Mouse (Mus musculus) brain, adult 2 months (tissue): Measurements from ENCODE around the gene Sorcs2.
"Not testable (repeated sequence)": the region's sequence is repeated elsewhere in the genome, so short reads cannot be mapped to it uniquely, and the experiment has no call there.

Experiments
- DNase-seq: peaks from one replicate; pipeline ENCODE4 v3.0.0; 2011; ENCODE audit warnings: low read depth, low spot score

Sorcs2 gene

DNA sequence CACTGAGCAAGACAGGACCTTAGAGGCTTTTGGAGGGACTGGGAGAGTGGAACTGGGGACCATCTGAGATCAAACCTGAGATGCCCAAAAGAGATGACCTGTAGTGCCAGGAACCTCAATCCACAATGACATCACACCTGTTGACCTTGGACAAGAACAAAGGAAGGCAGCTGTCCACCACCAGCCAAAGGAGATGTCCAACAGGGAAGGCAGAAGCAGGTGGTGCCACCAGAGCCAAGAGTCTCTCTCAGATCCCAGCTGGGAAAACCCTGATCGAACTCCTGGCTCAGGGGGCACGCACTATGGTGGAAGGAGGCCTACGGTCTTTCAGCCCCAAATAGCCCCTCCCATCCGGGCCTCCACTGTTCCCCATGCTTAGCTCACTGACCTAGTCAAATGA lies 6.2 kb downstream of the Sorcs2 start:
- DNase-seq = no peak

DNA sequence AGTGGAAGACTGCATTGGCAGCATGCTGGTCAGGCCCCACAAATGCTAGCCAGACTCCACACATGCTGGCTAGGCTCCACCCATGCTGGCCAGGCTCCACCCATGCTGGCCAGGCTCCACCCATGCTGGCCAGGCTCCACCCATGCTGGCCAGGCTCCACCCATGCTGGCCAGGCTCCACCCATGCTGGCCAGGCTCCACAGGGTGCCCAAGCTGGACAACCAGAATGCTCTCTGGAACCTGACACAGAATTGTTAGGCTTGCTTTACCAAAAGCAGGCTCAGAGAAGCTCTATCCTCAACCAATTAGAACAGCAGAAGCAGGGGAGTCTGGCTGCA lies 7.4 kb downstream of the Sorcs2 start:
- not testable (repeated sequence) for DNase-seq

DNA sequence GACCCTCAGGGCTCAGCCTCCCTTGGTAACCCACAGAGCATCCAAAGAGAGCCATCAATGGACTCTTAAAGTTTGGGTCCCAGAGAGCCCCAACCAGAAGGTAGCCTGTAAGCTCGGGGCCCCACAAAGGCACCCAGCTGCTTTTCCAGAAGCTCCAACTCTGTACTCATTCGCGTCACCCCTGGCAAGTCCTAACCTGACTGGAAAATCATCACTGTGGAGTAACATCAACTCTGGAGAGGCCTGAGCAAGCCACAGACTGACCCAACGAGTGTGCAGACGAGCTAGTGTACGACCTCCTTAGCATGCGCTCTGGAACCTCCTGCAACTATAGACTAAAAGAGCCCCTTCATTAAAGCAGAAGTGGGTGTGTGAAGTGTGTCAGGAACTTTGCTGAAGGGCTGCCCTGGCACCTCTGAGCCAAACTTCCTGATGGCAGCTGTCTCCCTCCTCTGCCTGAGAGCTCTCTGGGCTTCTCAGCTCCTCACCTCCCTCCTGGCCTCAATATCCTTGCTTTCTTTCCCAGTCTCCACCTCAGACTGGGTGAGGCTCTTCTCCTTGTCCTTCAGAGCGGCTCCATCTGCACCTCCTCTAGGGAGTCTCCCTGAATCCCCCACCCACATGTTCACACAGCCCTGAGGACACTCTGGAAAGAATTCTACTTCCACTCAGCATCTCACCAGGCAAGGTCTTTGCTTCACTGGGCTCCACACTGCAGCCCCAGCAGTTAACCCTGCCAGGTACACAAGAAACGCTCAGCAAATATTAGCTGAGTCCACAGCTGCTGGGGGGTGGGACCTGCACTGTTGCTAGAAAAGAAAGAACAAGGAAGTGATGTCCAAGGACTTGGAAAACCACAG lies 8.0 kb downstream of the Sorcs2 start:
- no peak for DNase-seq

DNA sequence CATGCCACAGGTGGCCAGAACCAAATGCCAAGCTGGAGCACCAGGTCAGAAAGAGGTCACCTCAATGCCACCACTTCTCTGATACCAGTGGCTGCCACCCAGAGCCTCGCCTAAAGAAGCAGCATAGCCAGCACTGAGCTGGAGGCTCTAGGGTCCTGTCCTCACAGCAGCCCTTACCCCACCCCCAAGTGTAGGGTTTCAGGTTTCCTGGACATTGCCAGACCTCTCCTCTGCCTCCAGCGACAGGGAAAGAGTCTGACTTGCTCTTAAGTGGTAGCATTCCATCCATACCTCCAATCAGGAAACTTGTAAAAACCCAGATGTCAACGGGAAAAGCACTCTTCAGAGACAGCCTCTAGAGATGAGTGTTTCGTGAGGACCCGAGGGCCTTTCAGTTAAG lies 12.9 kb downstream of the Sorcs2 start:
- DNase-seq = no peak

DNA sequence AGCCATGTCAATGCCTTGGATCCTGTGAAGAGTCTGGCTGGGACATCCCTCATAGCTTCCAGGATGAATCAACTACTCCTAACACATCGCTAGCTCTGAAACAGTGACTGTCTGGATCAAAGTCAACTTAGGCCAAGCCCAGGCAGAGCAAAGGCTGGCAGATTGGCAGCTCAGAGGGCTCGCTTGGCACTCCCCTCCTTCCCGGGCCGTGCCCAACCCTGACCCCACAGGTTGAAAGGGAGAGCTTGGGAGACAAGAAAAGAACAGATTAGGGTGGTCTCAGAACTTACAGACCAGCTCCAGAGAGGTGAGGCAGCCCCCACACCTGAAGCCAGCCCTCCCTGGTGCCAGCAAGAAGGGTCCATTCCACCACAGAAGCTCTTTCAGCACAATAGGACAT lies 14.5 kb downstream of the Sorcs2 start:
- no peak for DNase-seq

DNA sequence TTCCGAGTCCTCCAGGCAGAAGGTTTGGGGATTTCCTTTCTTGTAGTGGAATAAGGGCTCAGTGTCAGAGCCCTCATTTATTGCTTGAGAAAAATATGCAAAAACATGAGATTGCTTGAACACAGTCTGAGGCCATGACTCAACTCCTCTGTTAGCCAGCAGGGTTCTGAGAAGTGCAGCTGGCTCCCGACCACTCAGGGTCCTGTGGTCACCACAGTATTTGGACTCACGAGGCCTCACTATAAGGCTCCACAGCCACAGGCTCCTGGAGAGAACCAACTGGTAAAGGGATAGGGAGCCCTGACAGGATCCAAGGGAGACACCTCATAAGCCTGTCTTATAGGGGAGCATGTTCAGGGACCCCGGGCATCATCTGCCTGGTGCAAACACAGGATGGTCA lies 15.2 kb downstream of the Sorcs2 start:
- no peak for DNase-seq

DNA sequence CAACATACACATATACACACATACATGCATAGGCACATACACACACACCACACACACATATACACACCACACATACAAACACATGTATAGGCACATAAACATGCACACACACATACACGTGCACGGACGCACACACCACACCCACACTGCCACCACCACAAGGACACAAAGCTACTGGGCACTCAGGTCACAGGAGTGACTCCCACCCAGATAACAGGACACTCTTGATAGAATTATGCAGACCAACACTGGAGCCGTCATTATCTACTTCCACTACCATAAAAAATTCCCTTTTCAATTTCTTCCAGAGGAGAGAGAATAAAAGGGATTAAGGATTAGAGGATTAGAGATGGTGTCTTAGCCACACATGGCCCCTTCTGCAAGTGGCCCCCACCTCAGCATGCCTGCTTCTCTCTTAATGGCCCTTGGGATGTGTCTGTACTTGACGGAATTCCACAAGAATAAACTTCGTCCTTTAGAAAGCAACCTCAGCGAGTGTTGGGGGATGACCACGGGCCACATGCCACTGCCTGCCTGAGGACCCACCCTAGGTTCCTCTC lies 15.7 kb downstream of the Sorcs2 start:
- no peak for DNase-seq

DNA sequence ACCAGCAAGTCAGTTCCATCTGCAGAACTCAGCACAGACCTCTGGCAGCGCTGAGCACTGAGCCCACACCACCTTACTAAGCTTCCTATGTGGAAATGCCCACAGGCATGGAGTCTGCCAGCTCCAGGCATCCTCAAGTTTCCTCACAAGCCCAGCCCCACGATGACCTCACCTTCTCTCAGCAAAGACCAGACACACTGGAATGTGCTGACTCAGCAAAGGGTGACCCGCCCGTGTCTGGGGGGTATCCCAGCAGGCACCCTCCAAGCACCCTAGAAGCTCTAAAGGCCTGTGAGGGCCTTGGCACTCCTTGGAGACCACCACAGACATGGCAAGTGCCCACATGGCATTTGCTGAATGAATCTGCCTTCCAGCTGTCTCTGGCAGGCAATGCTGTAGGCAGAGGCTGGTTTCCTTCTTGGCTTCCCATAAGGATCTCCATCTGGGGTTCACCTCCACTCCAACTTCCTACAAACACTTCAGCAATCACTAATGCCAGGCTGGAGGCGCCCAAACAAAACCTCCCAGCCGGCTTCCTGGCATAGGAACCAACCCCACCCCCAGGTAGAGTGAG lies 17.9 kb downstream of the Sorcs2 start:
- DNase-seq = peak; percentile 81

DNA sequence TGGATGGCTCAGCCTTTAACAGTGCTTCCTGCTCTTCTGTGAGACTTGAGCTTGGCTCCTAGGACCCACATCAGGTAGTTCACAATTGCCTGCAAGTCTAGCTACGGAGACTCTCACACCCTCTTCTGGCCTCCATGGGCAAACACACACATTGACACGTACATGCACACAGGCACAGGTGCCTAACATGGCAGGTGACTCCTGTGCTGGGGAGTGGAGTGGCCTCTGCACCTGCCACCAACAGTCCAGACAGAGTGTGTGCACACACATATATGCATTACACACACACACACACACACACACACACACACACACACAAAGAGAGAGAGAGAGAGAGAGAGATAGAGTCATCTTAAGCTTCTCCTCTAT lies 19.6 kb downstream of the Sorcs2 start:
- no peak for DNase-seq

DNA sequence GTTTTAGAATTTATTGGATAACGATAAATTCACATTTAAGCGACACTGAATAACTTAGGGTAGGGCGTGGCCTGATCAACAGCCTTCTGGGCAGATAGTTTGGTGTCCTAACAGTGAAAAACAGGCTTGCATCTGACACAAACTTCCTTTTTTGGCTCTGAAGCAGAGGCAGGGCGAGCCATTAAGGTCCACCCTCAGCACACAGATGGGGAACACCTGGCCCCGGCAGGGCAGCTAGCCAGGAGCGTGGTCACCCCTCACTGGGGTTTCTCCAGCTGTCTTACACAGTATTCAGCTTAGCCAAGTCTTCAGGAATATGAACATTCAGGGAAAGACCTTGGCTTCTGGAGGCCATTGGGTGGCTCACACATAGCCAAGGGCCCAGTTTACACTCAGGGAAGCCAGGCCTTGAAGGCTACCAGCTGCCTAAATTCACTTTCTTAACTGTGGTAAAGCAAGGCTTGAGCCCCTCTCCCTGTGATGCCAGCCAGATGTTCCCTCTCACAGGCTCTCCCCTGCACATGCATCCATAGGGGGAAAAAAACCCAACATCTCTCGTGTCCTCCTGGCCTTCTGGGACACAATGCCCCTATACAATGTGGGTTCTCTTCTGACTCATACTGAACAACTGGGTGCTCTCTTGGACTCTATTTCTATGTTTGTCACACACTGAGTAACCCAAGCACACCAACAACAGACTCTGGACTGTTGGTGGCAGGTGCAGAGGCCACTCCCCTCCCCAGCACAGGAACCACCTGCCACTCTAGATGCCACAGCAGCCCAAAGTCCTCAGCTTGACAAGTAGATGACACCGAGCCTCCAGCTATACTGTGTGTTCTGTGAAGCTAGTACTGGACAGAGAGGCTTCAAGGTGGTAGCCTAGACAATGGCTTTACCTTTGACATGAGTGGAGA lies 20.2 kb downstream of the Sorcs2 start:
- DNase-seq = no peak

DNA sequence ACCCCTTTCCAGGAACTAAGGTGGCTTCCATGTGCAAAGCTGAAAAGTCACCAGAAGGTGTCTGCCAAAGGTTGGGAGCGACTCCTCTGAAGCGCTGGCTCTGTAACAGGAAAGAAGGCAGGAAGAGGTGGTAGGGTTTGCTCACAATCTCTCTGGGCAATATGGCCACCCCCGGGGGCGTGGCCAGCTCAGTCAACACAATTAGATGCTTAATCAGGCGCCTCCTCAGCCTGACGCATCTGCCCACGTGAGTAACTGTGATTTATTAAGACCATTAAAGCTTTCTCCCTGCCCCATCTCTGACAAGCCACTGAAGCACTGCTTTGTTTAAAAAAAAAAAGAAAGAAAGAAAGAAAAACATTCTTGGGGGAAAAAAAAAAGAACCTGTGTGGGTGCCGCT lies 22.1 kb downstream of the Sorcs2 start:
- peak; percentile 57 for DNase-seq

DNA sequence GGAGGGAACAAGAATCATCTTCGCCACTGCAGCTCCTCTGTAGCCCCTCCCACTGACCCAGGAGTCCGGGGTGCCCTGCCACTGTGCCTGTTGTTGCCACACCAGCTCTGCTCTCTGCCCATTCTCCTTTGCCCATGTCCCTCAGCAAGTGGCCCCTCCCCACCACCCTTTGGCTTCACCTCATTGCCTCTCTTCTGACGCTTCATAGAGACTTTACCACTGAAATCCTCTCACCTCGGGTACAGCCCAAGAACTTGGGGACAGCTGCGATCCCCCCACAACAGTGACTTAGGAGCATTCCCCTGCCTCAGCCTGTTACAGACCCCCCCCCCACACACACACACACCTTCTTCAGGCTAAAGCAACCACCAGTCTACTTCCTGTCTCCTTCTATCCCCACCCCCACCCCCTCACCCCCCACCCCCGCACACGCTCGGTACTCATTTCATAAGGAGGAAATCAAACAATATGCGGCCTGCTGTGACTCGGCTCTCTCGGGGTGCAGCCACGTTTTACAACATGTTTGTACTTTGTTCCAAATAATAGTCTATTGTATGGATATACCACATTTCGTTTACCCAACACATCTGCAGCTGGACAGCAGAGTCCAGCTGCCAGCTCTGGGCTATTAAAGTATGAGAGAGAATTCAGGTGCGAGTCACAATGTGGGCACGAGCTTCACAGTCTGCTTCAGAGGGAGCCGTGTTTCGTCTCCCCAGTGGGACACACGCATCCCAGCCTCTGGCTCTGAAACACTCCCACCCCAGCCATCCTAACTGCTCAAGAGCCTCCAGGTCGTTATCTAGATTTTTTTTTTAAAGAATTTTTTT lies 23.5 kb downstream of the Sorcs2 start:
- DNase-seq = no peak

DNA sequence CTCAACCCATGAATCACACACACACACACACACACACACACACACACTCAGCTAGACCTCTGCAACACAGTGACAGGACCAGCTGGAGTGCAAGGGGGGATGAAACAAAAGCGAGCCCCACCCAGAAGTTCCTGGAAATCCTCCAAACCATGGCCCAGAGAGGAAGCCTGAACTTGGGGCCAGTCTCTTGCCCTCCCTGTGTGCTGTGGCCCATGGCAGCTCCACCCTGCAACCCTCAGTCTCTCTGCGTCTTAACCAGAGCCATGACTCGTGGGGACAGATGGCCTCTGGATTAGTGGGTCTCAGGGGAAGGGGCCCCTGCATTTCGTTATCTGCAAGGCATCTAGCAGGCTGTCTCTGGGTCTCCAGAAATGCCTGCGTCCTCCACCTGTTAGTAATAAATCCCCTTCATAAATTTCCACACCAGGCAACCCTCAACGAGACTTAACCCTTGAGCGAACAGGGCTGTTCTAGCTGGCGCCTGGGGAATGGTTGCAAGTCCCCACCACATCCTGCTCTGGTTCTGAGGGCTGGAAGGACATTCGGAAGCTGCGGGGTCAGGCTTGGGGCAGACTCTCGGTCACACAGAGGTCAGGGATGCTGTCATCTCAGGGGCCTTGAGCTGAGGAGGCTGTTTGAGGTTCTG lies 24.6 kb downstream of the Sorcs2 start:
- no peak for DNase-seq

DNA sequence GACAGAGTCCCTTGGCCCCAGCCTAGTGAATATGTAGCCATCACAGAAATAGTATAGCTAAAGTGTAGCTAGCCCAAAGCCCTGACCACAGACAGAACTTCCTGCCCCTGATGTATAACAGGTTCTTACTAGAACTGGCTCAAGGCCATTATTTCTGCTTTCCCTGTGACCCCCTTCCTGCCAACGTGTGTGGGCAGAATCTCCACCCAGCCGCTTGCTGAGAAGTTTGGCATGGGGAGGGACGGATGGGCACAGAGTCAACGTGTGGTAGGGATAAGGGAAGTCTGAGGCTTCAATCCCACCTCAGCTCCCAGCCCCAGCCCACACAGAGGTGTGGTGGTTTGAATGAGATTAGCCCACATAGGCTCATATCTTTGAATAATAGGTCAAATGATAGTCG lies 26.2 kb downstream of the Sorcs2 start:
- DNase-seq = no peak

DNA sequence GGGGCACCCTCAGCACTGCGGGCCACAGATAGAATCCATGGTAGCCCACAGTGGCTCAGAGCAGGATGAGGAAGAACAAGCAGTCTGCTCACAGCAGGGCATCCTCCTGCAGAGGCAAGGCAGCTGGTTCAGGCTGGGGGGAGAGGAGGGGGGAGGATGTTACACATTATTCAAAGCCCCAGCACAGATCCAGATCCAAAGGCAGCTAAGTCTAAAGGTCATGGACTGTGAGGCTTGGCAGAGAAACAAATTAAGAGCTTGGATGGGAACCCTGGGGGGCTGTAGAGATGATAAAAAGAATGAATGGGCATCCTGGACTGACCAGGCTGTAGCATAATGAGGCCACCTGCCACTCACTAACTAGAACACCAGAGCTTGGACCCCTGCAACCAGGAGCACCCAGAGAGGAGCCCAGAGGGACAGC lies 28.7 kb downstream of the Sorcs2 start:
- DNase-seq = peak; percentile 59

DNA sequence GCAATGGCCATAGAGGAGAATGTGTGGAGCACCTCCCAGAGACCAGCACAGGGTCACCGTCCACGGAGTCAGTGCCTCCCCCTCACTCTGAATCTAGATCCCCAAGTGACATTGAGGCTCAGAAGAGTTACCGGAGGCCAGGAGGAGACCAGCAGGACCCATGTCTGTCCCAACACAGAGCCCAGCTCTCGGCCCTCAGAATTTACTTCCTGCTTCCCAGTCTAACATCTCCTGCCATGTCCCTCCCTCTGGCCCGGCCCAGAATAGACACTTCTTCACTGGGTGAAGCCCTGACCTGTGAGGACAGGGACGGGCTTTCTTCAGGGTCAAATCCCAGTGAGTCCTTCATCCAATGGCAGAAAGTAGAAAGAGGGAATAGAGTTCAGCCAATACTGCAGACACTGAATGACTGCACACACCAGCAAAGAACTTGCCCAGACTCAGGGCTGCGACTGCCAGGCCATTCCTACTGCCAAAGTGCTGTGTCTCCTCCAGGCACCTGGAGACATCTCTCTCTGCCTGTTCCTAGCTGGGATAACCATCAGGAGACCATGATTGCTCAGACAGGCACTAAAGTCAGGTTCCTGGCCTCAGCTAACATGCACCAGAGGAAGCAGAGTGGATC lies 29.3 kb downstream of the Sorcs2 start:
- DNase-seq = no peak

DNA sequence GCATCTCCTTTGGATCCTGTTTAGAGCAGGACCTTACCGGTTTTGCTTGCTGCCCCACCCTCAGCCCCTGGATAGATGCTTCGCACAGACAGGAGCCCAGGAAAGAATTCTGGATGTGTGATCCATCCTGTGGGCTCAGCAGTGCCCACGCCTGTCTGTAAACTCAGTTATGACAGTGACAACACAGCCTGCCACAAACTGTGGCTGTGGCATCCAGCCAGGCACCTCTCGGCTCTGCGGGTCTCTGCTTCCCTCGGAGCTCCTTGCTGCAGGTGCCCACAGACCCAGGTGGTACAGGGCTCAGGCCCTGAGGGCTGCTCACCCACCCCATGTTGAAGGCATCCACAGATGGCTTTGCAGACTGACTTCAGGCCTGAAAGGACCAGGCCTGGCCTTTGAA lies 30.0 kb downstream of the Sorcs2 start:
- peak; percentile 51 for DNase-seq

DNA sequence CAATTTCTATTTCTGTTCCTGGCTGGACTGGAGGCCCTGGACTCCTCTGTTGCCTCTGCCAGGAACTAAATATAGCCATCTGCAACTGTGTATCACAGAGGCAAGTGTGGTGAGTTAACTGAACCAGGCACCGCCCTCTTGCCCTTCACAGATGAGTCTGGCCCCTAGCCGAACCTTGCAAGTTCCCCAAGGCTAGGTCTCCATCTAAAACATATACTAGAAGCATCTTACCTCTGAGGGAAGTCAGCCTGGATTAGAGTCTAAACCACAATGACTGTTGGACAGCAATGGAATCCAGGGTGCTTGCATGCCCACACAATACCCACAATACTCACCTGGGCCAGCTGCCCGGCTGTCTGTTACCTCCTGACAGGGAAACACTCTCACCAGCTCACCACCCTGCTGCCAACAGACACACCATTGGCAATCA lies 30.7 kb downstream of the Sorcs2 start:
- DNase-seq = peak; percentile 61

DNA sequence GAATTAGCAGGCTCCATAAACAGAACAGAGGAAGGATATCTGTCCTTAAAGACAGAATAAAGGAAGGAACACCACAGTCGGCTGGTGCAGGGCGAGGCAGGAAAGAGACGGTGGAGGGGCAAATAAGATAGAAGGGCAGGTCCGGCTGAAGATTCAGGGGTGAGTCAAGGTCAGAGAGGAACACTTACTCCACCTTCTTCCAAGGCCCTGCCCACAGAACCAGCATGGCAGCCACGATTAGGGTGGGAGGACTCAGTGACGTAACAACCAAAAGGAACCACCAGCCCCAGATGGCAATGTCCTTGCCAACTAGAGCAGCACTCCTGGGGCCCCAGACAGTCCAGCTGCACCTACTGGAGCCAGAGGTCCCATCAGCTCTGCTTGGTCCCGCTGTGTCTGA lies 36.2 kb downstream of the Sorcs2 start:
- no peak for DNase-seq

DNA sequence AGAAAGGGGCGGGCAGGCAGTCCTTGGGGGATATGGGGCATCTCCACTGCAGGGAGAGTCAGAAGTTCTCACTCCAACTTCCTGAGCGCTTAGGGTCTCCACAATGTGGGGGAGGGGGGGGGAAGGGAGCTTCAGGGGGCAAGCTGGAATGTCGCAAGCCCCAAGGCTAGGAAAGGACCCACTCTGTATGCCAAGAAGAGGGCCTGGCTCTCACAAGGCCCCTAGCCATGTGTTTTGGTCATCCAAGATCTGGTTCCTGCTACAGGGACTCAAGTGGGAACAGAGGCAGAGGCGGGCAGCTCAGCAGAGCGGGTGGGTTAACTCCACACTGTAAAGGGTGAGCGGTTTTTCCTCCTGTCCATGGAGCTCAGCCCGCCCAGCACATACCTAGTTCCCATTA lies 37.6 kb downstream of the Sorcs2 start:
- no peak for DNase-seq
